Mouse (Mus musculus) embryonic fibroblast, embryonic 13.5 days (primary cell): ENCODE data around the gene Vstm4. TPM values are rescaled to one million over a fixed set of nuclear protein-coding genes. Genes with fewer than 3 reads are reported as not detected.

ENCODE experiments used
- H3K27ac ChIP-seq: 2 replicates; pipeline ENCODE4 v1.5.1; 2012; ENCODE audit warnings: low read length, control low read depth, inconsistent platforms; ENCODE audit not compliant: insufficient read depth
- H3K4me1 ChIP-seq: 2 replicates; pipeline ENCODE4 v1.6.1; 2011; ENCODE audit warnings: low read length; ENCODE audit not compliant: control insufficient read depth, insufficient read depth
- H3K4me3 ChIP-seq: 2 replicates; pipeline ENCODE4 v1.5.1; 2011; ENCODE audit warnings: mild to moderate bottlenecking, control low read depth, low read length; ENCODE audit not compliant: insufficient read depth
- CTCF ChIP-seq: IDR thresholded peaks from 2 replicates; pipeline ENCODE4 v1.5.1; 2011; ENCODE audit warnings: mild to moderate bottlenecking, control low read depth, low read length, moderate library complexity, borderline replicate concordance; ENCODE audit not compliant: insufficient read depth
- POLR2A ChIP-seq: IDR thresholded peaks from 2 replicates; pipeline ENCODE4 v1.6.1; 2011; ENCODE audit warnings: low read depth, mild to moderate bottlenecking, control low read depth, low read length, moderate library complexity
- polyA plus RNA-seq: library from polyadenylated mRNA; stranded (reverse); fragments of >200 nt; gene quantifications from 2 replicates; pipeline ENCODE4 v1.2.4, GENCODE M21; 2011; ENCODE audit warnings: low read depth; ENCODE audit not compliant: missing spikeins, insufficient read length

Vstm4 gene
- polyA plus RNA-seq, 1 experiment = 3.9 TPM

- TF ChIP-seq POLR2A (no peak), CTCF (no peak)
- H3K4me3 ChIP-seq = no peak overlapping the region
- no peak overlapping the region for H3K27ac ChIP-seq
- no peaks in the 10 kb centered on the region; the same call in 1 of the 2 replicates for H3K4me1 ChIP-seq
These were observed 32.0 kb upstream of the Vstm4 start for GRCm38 (mm10) chr14:32824267-32825150.

DNA sequence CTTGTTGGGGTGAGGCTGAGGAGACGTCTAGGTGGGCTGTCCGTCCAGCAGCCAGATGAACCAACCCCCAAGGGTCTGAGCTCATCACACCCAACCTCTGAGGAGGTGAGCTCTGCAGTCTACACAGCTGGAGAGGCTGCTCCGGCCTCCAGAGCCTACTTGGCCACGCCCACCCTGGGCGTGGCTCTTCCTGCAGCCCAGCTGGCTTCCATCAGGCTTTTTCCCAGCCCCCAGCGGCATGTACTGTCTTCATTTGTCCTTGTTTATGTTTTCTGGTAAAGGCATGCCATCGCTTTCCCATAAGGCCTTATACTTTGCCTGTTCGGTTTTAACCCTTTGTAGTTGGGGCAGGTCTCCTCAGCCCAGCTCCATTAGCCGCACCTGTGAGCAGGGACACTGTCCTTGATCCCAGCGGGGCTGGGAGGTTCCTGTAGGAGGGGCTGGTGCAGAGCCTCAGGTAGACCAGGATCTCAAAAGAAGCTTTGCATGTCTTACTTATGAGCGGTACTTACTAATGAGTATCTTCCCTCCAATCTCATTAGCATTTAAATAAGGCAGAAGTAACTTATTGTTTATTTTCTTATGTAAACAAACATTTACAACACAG lies 31.0 kb upstream of the Vstm4 start:
- H3K27ac ChIP-seq = no peak overlapping the region
- no peaks in the 10 kb centered on the region for H3K4me1 ChIP-seq
- TF ChIP-seq POLR2A (no peak), CTCF (no peak)
- H3K4me3 ChIP-seq = no peak overlapping the region

GRCm38 (mm10) chr14:32827165-32827564 lies 29.4 kb upstream of the Vstm4 start:
- no peaks in the 10 kb centered on the region for H3K4me1 ChIP-seq
- no peak overlapping the region for H3K4me3 ChIP-seq
- H3K27ac ChIP-seq = no peak overlapping the region
- no peak for TF ChIP-seq POLR2A
- no peak for TF ChIP-seq CTCF

DNA sequence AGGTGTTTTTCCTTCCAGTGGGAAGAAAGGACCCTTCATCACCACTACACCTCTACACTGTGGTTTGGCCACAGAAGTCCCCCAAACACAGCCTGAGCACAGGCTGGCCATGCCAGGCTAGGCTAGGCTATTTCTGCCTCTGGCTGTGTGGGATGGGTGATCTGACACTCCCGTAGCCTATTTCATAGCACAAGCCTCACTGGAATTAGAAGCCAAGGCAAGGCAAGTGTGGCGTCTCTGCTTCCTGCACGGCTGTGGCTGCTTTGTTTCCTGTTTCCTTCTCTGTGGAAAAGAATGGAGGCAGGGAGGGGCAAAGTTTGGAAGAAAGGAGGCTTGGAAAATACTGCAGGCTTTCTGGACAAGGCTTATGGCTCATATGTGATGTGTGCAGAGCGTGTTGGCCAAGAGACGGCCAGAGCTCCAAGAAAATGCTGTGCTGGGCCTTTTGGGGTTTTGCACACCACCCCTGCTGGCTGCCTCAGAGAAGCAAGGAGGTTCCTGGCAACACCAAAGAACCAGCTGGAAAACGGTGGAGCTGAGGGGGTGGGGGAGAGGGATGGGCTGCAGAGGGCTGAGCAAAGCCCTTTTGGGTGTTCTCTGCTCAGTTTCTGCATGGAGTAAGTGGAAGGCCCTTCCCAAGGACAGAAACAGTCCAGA lies 28.4 kb upstream of the Vstm4 start:
- TF ChIP-seq CTCF (no peak), POLR2A (no peak)
- H3K4me1 ChIP-seq = no peaks in the 10 kb centered on the region
- H3K27ac ChIP-seq = no peak overlapping the region
- H3K4me3 ChIP-seq = no peak overlapping the region

GRCm38 (mm10) chr14:32833847-32834246 lies 22.7 kb upstream of the Vstm4 start, which contains the start of gene Fam170b:
Gene Fam170b (plus strand): TSS chr14:32833962.
- Histone ChIP-seq H3K4me1 (no peaks in the 10 kb centered on the region), H3K4me3 (no peak within 1 kb of the TSS), H3K27ac (no peak within 1 kb of the TSS)
- TF ChIP-seq CTCF (no peak), POLR2A (no peak)

- H3K27ac ChIP-seq = no peak overlapping the region
- H3K4me1 ChIP-seq = no peaks in the 10 kb centered on the region
- TF ChIP-seq CTCF = no peak
- no peak for TF ChIP-seq POLR2A
- no peak overlapping the region for H3K4me3 ChIP-seq
These were observed 21.4 kb upstream of the Vstm4 start for GRCm38 (mm10) chr14:32835181-32835580.

DNA sequence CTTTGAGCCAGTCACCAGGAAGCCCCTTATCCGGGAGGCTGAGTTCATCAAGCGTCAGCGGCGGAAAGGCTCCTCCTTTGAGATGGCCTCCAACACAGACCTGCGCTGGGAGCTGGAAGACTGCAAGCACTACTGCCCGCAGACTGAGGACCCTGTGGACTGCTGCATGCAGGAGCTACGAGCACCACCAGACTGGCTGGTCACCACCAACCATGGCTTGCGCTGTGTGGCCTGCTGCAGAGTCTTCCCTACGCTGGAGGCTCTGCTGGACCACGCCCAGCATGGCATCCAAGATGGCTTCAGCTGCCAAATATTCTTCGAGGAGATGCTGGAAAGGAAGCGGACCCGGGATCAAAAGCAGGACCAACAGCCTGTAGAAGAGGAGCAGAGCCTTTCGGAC lies 21.0 kb upstream of the Vstm4 start:
- no peak overlapping the region for H3K4me3 ChIP-seq
- TF ChIP-seq CTCF = no peak
- TF ChIP-seq POLR2A = no peak
- no peaks in the 10 kb centered on the region for H3K4me1 ChIP-seq
- H3K27ac ChIP-seq = no peak overlapping the region

- Histone ChIP-seq H3K4me3 (no peak overlapping the region), H3K27ac (no peak overlapping the region), H3K4me1 (no peaks in the 10 kb centered on the region)
- TF ChIP-seq POLR2A = no peak
- no peak for TF ChIP-seq CTCF
These were observed 20.4 kb upstream of the Vstm4 start for GRCm38 (mm10) chr14:32836191-32836590.

GRCm38 (mm10) chr14:32842052-32842451 lies 14.5 kb upstream of the Vstm4 start:
- Histone ChIP-seq H3K4me3 (no peak overlapping the region), H3K4me1 (no peaks in the 10 kb centered on the region), H3K27ac (no peak overlapping the region)
- no peak for TF ChIP-seq CTCF
- TF ChIP-seq POLR2A = no peak

- TF ChIP-seq POLR2A (no peak), CTCF (no peak)
- no peaks in the 10 kb centered on the region for H3K4me1 ChIP-seq
- H3K27ac ChIP-seq = no peak overlapping the region
- H3K4me3 ChIP-seq = no peak overlapping the region
These were observed 2.5 kb upstream of the Vstm4 start for GRCm38 (mm10) chr14:32854059-32854458.

GRCm38 (mm10) chr14:32856246-32856645 lies 310 bp upstream of the Vstm4 start:
- Histone ChIP-seq H3K27ac (no peak overlapping the region), H3K4me1 (no peaks in the 10 kb centered on the region), H3K4me3 (no peak overlapping the region)
- TF ChIP-seq POLR2A = no peak
- TF ChIP-seq CTCF = no peak
